Mouse (Mus musculus) spleen, adult 2 months (tissue): ENCODE measurements around the gene Grin2d.

Experiments used
- CTCF ChIP-seq: fragments of 200-500 bp; IDR thresholded peaks from 2 replicates; pipeline ENCODE4 v1.5.1; 2011; ENCODE audit warnings: mild to moderate bottlenecking, inconsistent platforms; ENCODE audit not compliant: insufficient read depth, insufficient read length, insufficient replicate concordance; ENCODE audit errors: extremely low read depth
- POLR2A ChIP-seq: fragments of 200-500 bp; IDR thresholded peaks from 2 replicates; pipeline ENCODE4 v1.6.1; 2011; ENCODE audit warnings: low read depth, low read length, inconsistent platforms

DNA sequence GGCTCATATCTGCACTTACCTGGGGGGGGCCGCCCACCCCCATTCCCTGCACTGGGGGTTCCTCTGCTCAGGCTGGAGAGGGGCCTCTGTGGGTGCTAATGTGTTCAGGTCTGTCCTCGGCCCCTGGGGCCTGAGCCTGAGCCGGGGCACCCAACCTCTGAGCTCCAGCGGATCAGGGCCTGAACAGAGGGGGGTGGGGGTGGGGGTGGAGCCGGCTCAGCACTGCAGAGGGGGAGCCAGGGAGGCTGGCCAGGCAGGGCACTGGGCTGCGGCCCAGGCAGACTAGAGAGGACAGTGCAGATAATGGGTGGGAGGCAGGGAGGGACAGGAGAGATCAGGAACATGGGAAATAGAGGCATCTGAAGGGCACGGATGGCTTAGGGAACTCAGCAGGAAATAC, 53.6 kb downstream of the Grin2d start, which contains the start of gene Kcnj14:
- TF ChIP-seq CTCF (no peak), POLR2A (no peak)
